Mouse (Mus musculus): ENCODE results near the gene Hspa5.

GRCm38 (mm10) chr2:34770049-34770448 lies 1.7 kb upstream of the Hspa5 start:
- no peak for TF ChIP-seq EP300 (IDR thresholded peaks at IDR 0.05; ENCODE audit: low read depth)
- TF ChIP-seq CTCF (IDR thresholded peaks at IDR 0.05; ENCODE audit: low read depth): no peak
